Mouse (Mus musculus) intestine, embryonic 16.5 days (tissue): ENCODE data around the gene Efna3. TPM values are rescaled to one million over a fixed set of nuclear protein-coding genes. Genes with fewer than 3 reads are reported as not detected.

Source experiments
- ATAC-seq: fragments of 200-750 bp; cut with Nextera tagmentation; 2 replicates; pipeline ENCODE4 v1.8.0; 2017; ENCODE audit warnings: moderate TSS enrichment, moderate library complexity
- H3K27ac ChIP-seq: fragments of 300-500 bp; sonication (generic); 2 replicates; pipeline ENCODE4 v1.5.1; 2014; ENCODE audit warnings: mild to moderate bottlenecking, low read length
- H3K27me3 ChIP-seq: fragments of 300-500 bp; sonication (generic); replicated peaks from 2 replicates; pipeline ENCODE4 v1.6.1; 2014; ENCODE audit warnings: low read length, control low read depth, mixed read lengths; ENCODE audit not compliant: control insufficient read depth, insufficient read depth
- H3K36me3 ChIP-seq: fragments of 300-500 bp; sonication (generic); 2 replicates; pipeline ENCODE4 v1.6.1; 2014; ENCODE audit warnings: low read length, control low read depth; ENCODE audit not compliant: control insufficient read depth, insufficient read depth
- H3K4me1 ChIP-seq: fragments of 300-500 bp; sonication (generic); 2 replicates; pipeline ENCODE4 v1.6.1; 2014; ENCODE audit warnings: low read length, control low read depth, mixed read lengths; ENCODE audit not compliant: control insufficient read depth, insufficient read depth
- H3K4me2 ChIP-seq: fragments of 300-500 bp; sonication (generic); 2 replicates; pipeline ENCODE4 v1.6.1; 2014; ENCODE audit warnings: low read depth, low read length, control low read depth
- H3K4me3 ChIP-seq: fragments of 300-500 bp; sonication (generic); 2 replicates; pipeline ENCODE4 v1.5.1; 2014; ENCODE audit warnings: mild to moderate bottlenecking, low read length
- H3K9ac ChIP-seq: fragments of 300-500 bp; sonication (generic); 2 replicates; pipeline ENCODE4 v1.6.1; 2014; ENCODE audit warnings: low read depth, low read length
- H3K9me3 ChIP-seq: fragments of 300-500 bp; sonication (generic); 2 replicates; pipeline ENCODE4 v1.6.1; 2016; ENCODE audit warnings: low read length, control low read depth; ENCODE audit not compliant: control insufficient read depth
- WGBS: fragments of 180-500 bp; shearing (Covaris S2); extraction: QIAGEN DNeasy Blood & Tissue Kit; methylation state at CpG from one replicate; pipeline ENCODE4 v1.1.7; 2014; 5-methylcytosine and 5-hydroxymethylcytosine counted together
- polyA plus RNA-seq: library from polyadenylated mRNA; unstranded; fragments of >200 nt; fragmentation: Nextera tagmentation; extraction: Ambion mirVana; gene quantifications from 2 replicates; pipeline ENCODE4 v1.2.1, GENCODE M21; 2015

Gene Efna3
- polyA plus RNA-seq, 1 experiment from 2014 or later = 7.5 TPM

DNA sequence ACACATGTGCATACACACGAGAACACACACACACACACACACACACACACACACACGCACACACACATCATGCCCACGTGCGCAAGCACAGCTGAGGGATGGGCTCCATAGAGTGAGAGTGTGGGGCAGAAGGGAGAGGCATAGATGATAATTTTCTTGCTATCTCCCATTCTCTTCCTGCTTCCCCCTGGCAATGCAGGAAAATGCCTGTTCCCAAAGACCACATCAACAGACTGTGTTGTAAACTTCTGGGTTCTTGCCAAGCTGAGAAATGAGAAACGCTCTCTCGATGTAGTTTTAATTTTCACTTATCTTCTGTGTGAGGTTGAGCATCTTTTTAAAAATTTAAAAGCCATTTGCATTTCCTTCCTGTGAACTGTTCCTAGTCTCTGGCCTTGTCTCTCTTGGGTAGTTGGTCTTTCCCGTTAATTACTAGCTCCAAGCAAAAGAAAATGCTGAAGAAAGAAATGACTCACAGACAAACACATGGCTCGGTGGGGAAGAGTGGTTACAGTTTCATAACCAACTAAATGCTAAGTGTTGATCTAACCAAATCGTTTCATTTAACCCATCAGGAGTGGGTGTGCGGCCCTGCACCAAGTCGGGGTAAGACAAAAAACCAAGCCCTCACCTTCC lies 25.9 kb downstream of the Efna3 start:
- no peaks in the 10 kb centered on the region for H3K27me3 ChIP-seq
- H3K27ac ChIP-seq = no peak overlapping the region
- no peak overlapping the region for H3K4me2 ChIP-seq
- H3K9ac ChIP-seq = no peak overlapping the region
- 77% methylated on average over 11 of the region's 11 CpGs for WGBS
- H3K4me3 ChIP-seq = no peak overlapping the region
- peaks cover 11% of the 10 kb centered on the region for H3K4me1 ChIP-seq
- H3K36me3 ChIP-seq = no peaks in the 10 kb centered on the region
- ATAC-seq = no peak
- H3K9me3 ChIP-seq = no peaks in the 10 kb centered on the region

- Histone ChIP-seq H3K36me3 (no peaks in the 10 kb centered on the region), H3K27me3 (no peaks in the 10 kb centered on the region), H3K4me3 (no peak overlapping the region), H3K9ac (no peak overlapping the region), H3K9me3 (no peaks in the 10 kb centered on the region), H3K27ac (no peak overlapping the region), H3K4me2 (no peak overlapping the region), H3K4me1 (peaks cover 11% of the 10 kb centered on the region)
- no peak for ATAC-seq
- 74% methylated on average over 8 of the region's 8 CpGs for WGBS
Measured at GRCm38 (mm10) chr3:89295685-89296230, 27.0 kb downstream of the Efna3 start.

DNA sequence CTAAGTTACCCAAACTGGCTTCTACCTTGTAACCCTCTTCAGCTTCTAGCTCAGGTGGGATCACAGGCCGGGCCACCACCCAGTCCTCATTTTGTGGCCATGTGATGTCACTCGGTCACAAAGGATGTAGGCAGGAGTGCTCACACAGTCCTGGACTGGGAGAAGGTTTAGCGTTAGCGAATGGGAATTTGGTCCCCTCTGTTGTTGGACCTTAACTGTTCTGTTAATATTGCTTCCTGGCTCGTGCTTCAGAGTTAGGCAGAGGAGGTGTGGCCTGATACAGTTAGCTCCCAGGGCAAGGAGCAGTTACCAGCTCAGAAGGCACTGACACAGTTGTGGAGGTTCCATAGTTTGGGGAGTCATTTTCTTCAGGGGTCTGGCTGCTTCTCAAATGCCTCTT lies 28.6 kb downstream of the Efna3 start:
- peak overlapping the region; percentile 79 for H3K27ac ChIP-seq
- H3K4me3 ChIP-seq = no peak overlapping the region
- H3K9ac ChIP-seq = no peak overlapping the region
- H3K4me2 ChIP-seq = no peak overlapping the region
- no peaks in the 10 kb centered on the region for H3K9me3 ChIP-seq
- peaks cover 11% of the 10 kb centered on the region for H3K4me1 ChIP-seq
- H3K27me3 ChIP-seq = no peaks in the 10 kb centered on the region
- peak; percentile 65 for ATAC-seq
- no peaks in the 10 kb centered on the region for H3K36me3 ChIP-seq
- WGBS = 64% methylated on average over 5 of the region's 5 CpGs

- no peaks in the 10 kb centered on the region for H3K9me3 ChIP-seq
- peak overlapping the region; percentile 79 for H3K27ac ChIP-seq
- 83% methylated on average over 11 of the region's 11 CpGs for WGBS
- no peaks in the 10 kb centered on the region for H3K36me3 ChIP-seq
- H3K4me1 ChIP-seq = peaks cover 10% of the 10 kb centered on the region
- no peak overlapping the region for H3K9ac ChIP-seq
- ATAC-seq = peak; percentile 84
- no peaks in the 10 kb centered on the region for H3K27me3 ChIP-seq
- no peak overlapping the region for H3K4me2 ChIP-seq
- H3K4me3 ChIP-seq = no peak overlapping the region
Measured at GRCm38 (mm10) chr3:89293247-89293918, 29.4 kb downstream of the Efna3 start.

GRCm38 (mm10) chr3:89292303-89292702 lies 30.5 kb downstream of the Efna3 start:
- Histone ChIP-seq H3K27me3 (no peaks in the 10 kb centered on the region), H3K4me3 (no peak overlapping the region), H3K9me3 (no peaks in the 10 kb centered on the region), H3K4me1 (peaks cover 8% of the 10 kb centered on the region), H3K27ac (no peak overlapping the region), H3K36me3 (no peaks in the 10 kb centered on the region), H3K4me2 (no peak overlapping the region), H3K9ac (no peak overlapping the region)
- ATAC-seq = no peak
- WGBS = 74% methylated on average over 5 of the region's 5 CpGs

GRCm38 (mm10) chr3:89291874-89292273 lies 30.9 kb downstream of the Efna3 start:
- Histone ChIP-seq H3K27ac (no peak overlapping the region), H3K36me3 (no peaks in the 10 kb centered on the region), H3K4me1 (peaks cover 8% of the 10 kb centered on the region), H3K4me2 (no peak overlapping the region), H3K9me3 (no peaks in the 10 kb centered on the region), H3K4me3 (no peak overlapping the region), H3K9ac (no peak overlapping the region), H3K27me3 (no peaks in the 10 kb centered on the region)
- WGBS = 56% methylated on average over 10 of the region's 10 CpGs
- ATAC-seq = no peak

- 40% methylated on average over 7 of the region's 7 CpGs for WGBS
- no peak overlapping the region for H3K27ac ChIP-seq
- H3K4me2 ChIP-seq = no peak overlapping the region
- H3K27me3 ChIP-seq = no peaks in the 10 kb centered on the region
- H3K9ac ChIP-seq = no peak overlapping the region
- peaks cover 3% of the 10 kb centered on the region; the same call in 1 of the 2 replicates for H3K4me1 ChIP-seq
- peak; percentile 36; the same call in 1 of the 2 replicates for ATAC-seq
- H3K36me3 ChIP-seq = no peaks in the 10 kb centered on the region
- no peaks in the 10 kb centered on the region for H3K9me3 ChIP-seq
- no peak overlapping the region for H3K4me3 ChIP-seq
Measured at GRCm38 (mm10) chr3:89288503-89288928, 34.2 kb downstream of the Efna3 start.

DNA sequence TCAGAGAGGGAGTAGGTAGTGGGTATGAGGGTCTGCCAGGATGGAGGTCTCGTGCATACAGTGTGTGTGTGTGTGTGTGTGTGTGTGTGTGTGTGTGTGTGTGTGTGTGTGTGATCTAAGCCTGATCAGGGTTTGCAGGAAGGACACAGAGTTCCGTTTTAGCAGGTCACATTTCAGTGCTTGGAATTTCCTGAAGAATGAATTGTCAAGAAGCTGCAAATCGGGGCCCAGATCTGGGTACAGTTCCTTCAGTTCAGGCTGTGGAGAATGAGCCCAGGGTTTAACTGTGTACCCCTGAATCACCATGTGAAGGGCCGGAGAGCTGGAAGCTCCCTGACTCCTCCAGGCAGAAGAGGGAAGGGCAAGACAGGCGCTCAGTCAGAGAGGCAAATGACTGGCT lies 35.5 kb downstream of the Efna3 start:
- Histone ChIP-seq H3K27ac (peak overlapping the region; percentile 32; the same call in 1 of the 2 replicates), H3K36me3 (no peaks in the 10 kb centered on the region), H3K9me3 (no peaks in the 10 kb centered on the region), H3K9ac (no peak overlapping the region), H3K4me2 (no peak overlapping the region), H3K4me3 (no peak overlapping the region), H3K27me3 (no peaks in the 10 kb centered on the region), H3K4me1 (peaks cover 3% of the 10 kb centered on the region; the same call in 1 of the 2 replicates)
- WGBS = 60% methylated on average over 5 of the region's 5 CpGs
- no peak for ATAC-seq

- Histone ChIP-seq H3K4me1 (peaks cover 17% of the 10 kb centered on the region), H3K27me3 (no peaks in the 10 kb centered on the region), H3K27ac (no peak overlapping the region; the same call in 1 of the 2 replicates), H3K4me2 (no peak overlapping the region), H3K4me3 (no peak overlapping the region), H3K9ac (no peak overlapping the region), H3K36me3 (no peaks in the 10 kb centered on the region), H3K9me3 (no peaks in the 10 kb centered on the region)
- ATAC-seq = no peak
- WGBS = 52% methylated on average over 2 of the region's 2 CpGs
Measured at GRCm38 (mm10) chr3:89285526-89285925, 37.2 kb downstream of the Efna3 start.
